Mouse (Mus musculus) liver, postnatal 0 days (tissue): ENCODE results near the gene Anks1.

Experiments
- CTCF ChIP-seq: sonication (generic); IDR thresholded peaks from 2 replicates; pipeline ENCODE4 v1.5.1; 2016; ENCODE audit warnings: antibody characterized with exemption, low read depth
- EP300 ChIP-seq: IDR thresholded peaks from 2 replicates; pipeline ENCODE4 v1.6.1; 2016; ENCODE audit warnings: antibody characterized with exemption, low read depth, mild to moderate bottlenecking

- TF ChIP-seq CTCF (no peak), EP300 (no peak)
These were observed 143.3 kb downstream of the Anks1 start for GRCm38 (mm10) chr17:28052293-28052863.
